Mouse (Mus musculus): ENCODE data around the gene Pkd1.
A peak's percentile ranks its signal among the peaks of the same experiment; 100 is the strongest.

Gene Pkd1

GRCm38 (mm10) chr17:24533099-24533992 is 16.3 kb upstream of the Pkd1 start:
- DNase-seq (ENCODE audit: inconsistent ontology term), result peak; percentile 87

GRCm38 (mm10) chr17:24534160-24534718 is 15.4 kb upstream of the Pkd1 start, which contains the start of gene Rab26:
Rab26 (minus strand) TSS chr17:24534210.
- no peak for DNase-seq (ENCODE audit: inconsistent ontology term)

DNA sequence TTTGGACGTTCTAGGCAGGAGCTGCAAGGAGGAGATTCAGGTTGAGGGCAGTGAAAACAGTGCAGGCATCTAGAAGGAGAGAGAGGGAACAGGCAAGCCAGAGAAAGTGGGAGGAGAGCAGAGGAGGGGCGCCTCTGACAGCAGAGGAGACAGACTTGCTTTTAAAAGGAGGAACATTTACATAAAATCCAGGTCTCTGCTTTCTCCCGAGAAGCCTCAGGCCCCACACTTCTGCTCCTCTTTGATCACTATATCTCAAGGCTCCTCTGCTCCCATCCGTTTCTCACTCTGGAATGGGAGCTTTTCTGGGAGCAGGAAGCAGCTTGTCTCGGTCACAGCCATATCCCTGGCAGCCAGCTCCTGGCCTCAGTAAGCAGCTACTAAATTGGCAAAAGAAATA is 14.3 kb upstream of the Pkd1 start:
- no peak for DNase-seq (ENCODE audit: inconsistent ontology term)

GRCm38 (mm10) chr17:24537536-24537935 is 12.1 kb upstream of the Pkd1 start:
- no peak for DNase-seq (ENCODE audit: inconsistent ontology term)

DNA sequence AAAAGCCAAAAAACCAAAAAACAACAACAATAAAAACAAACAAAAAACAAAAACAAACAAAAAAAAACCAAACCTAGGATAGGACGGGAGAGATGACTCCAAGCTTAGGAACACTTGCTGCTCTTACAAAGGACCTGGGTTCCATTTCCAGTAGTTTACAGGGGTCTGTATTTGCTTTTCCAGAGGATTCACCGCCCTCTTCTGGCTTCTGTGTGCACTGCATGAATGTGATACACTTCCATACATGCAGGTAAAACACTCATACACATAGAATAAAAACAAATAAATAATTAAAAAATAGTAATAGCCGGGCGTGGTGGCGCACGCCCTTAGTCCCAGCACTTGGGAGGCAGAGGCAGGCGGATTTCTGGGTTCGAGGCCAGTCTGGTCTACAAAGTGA is 10.7 kb upstream of the Pkd1 start:
- DNase-seq (ENCODE audit: inconsistent ontology term), result no peak

DNA sequence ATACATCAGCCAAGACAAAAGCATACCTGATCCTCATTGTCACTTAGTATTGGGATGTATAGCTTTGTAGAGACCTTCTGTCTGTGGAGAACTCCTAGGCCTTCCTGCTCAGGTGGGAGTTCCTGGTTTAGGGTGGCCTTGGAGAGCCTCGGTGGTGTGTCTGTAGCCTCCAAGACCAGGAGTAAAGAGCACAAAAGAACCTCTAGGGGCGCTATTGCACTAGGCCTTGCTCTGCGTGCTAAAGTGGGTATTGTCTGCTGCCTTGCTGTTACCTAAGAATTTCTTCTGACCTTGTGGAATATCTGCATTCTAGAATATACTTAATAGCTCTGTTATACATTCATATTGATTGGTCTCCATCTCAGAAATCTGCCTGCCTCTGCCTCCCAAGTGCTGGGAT is 9.3 kb upstream of the Pkd1 start:
- DNase-seq (ENCODE audit: inconsistent ontology term), result no peak

DNA sequence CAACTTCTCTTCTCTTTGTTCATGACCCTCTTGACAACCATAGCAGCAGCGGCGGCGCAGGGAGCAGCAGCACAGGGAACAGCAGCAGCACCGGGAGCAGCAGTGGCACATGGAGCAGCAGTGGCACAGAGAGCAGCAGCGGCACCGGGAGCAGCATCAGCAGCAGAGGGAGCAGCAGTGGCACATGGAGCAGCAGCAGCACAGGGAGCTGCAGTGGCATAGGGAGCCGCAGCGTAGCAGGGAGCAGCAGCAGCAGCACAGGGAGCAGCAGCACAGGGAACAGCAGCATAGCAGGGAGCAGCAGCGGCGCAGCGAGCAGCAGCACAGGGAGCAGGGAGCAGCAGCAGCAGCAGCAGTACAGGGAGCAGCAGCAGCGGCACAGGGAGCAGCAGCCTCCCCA is 5.0 kb upstream of the Pkd1 start:
- DNase-seq (ENCODE audit: inconsistent ontology term), result no peak

DNA sequence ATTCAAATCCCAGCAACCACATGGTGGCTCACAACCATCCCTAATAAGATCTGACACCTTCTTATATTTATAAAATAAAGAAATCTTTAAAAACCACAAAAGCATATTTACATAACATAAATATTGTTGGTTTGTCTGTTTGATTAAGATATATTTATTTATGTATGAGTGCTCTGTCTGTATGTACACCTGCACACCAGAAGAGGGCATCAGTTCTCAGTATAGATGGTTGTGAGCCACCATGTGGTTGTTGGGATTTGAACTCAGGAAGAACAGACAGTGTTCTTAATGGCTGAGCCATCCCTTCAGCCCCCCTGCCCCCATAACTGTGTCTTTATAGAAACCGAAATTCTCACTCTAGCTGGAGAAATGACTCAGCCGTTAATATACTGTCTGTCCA is 4.4 kb upstream of the Pkd1 start:
- DNase-seq (ENCODE audit: inconsistent ontology term), result no peak

DNA sequence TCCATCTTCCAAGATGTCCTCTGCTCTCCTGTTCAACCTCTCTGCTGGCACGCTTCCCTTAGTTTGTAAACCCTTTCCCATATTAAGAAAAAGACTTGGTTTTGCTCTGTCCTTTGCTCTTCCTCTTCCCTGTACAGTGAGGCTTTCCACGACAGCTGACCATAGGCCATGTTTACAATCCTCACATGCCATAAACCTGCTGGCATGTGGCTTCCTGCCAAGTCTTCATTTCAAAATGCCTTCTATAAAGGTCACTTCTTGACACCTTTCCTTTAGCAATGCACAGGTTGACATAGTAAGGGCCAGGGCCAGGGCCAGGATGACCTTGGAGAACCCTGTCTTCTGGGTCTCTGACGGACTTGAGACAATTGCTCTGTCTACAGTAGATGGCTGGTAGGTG is 3.4 kb upstream of the Pkd1 start:
- DNase-seq (ENCODE audit: inconsistent ontology term), result no peak

DNA sequence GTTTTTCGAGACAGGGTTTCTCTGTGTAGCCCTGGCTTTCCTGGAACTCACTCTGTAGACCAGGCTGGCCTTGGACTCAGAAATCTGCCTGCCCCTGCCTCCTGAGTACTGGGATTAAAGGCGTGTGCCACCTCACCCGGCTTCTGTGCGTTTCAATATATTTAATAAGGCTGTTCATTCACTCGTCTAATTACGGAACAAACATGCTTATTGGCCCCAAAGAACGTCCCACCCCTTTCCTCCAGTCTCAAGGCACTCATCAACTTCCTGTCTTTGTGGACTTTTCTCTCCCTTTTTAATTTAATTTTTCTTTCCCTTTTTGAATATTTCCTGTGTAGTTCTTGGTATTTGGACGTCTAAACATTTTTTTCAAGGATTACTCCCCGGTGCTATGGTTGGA is 1.2 kb upstream of the Pkd1 start:
- DNase-seq (ENCODE audit: inconsistent ontology term), result no peak

- DNase-seq (ENCODE audit: inconsistent ontology term), result peak; percentile 33
Observed at GRCm38 (mm10) chr17:24548921-24549617, 565 bp upstream of the Pkd1 start.

DNA sequence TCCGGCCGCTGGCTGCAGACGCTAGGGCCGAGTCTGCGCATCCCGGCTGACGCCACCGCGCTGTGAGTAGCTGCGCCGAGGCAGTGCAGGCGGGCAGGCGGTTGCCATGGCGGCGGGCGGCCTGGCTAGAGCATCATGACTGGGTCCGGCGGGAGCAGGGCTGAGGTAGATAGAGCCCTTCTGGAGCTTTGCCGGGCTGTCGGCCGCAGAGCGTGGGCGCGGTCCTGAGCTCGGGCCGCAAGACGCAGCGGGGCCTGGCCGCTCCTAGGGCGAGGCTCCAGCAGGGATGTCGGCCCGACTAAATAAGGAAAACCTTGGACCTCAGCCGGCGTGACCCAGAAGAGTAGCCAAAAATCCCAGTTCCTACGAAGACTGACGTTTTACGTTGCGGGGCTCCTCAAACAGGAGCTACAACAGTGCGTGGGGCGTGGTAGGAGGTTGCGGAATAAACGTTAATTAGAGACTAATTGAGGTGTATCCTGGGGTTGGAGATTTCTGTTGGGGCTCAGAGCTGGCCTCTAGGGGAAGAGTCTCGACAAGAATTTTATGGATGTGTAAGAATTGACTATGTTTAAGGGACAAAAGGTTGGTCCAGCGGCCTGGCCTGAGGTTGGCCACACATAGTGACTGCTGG is 899 bp downstream of the Pkd1 start:
- peak; percentile 88 for DNase-seq (ENCODE audit: inconsistent ontology term)

DNA sequence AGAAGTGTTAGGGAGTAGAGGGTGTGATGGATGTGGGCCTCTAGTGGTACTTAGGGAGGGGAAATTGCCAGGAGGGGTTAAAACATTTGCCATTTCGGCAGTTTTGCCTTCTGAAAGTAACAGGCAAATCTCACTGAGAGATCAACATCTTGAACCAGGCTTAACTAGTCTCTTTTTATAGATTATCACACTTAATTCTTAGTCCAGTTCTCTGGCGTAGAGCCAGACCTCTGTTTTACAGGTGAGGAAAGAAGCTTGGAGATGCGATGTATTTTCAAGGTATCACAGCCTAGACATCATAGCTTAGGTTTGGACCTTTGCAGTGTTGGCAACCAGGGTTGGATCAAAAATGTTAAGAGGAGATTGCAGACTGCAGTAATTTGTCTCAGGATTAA is 1.4 kb downstream of the Pkd1 start:
- DNase-seq (ENCODE audit: inconsistent ontology term), result no peak

DNA sequence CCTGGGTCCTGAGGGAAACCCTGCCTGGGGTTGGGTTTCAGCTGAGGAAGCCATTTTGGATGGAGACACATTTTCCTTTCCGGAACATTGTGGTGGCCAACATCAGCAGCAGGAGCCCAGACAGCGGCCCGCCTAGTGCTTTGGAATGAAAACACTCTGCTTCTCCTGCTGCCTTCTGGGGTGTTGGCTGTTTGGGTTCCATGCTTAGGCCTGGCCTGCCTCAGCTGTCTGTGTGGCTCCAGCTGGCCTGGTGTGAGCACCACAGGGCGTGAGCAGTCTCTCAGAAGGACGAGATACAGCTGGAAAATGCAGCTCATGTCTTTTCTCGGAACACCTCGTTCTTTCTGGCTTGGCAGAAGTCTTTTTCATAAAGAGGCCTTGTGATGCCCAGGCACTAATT is 7.5 kb downstream of the Pkd1 start:
- DNase-seq (ENCODE audit: inconsistent ontology term), result no peak

GRCm38 (mm10) chr17:24558600-24559099 is 9.0 kb downstream of the Pkd1 start:
- peak; percentile 19 for DNase-seq (ENCODE audit: inconsistent ontology term)

DNA sequence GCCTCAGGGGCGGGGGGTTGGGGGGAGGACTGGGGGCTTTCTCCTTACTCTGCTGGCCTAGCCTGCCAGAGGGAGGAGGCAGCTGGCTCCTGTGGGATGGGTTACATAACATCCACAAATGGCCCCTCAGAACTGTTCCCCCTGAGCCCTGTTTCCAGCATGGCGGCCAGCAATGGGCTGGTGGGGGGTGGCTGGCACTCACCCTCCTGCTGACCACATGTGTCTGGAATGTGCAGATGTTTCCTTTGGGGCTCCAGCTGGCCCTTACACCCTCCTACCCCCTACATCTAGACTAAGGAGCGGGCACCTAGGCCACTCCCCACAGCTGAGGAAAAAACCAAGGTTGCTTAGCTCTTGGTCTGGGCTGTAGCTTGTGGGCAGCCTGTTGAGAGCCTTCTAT is 9.5 kb downstream of the Pkd1 start:
- DNase-seq (ENCODE audit: inconsistent ontology term), result no peak

DNA sequence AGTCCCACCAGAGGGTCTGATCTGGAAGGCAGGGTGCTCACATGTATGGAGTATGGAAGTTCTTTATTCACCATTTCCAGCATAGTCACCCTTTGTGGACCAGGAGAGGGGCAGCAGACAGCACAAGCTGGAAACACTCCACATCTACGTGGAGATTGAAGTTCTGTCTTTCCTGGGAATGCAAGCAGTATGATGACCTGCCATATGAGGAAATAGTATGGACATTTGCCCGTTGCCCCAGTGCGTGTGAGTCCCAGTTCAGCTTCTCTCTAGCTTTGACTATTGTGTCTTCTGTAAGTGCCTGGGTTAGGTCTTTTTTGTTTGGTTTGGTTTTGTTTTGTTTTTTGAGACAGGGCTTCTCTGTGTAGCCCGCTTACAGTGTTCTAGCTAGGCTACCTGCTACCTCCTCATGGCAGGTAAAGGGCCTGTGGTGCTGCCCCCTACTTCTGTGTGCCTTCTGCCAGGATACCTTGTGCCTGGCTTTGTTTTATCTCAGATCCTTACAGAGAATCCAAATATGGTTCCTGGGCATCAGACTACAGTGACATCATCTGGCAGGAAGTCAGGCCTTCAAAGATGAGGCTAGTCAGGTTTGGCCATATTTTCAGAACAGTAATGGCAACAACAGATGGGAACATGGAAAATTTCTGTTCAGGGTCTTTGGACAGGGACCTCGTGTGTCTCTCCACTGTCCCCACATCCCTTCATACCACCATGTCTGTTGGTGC is 10.8 kb downstream of the Pkd1 start:
- DNase-seq (ENCODE audit: inconsistent ontology term), result no peak

GRCm38 (mm10) chr17:24561592-24561991 is 12.0 kb downstream of the Pkd1 start:
- DNase-seq (ENCODE audit: inconsistent ontology term), result no peak

DNA sequence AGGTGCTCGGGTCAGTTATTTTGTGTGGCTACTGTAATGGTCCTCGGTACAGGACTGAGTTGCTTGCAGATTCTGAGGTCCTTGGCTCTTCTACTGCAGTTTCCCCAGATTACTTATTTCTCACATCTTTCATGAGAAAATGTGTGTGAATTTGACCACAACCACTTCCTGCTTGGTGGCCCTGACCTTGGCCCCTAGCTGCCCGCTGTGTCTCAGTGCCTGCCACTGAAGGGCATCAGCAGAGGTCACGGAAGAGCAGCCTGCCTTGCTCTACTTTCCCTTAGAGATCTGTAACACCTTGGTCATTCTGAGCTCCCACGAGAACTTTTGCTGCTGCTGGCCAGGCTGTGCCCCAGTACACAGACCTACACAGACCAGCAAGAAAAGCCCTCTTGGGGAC is 14.0 kb downstream of the Pkd1 start:
- DNase-seq (ENCODE audit: inconsistent ontology term), result no peak

DNA sequence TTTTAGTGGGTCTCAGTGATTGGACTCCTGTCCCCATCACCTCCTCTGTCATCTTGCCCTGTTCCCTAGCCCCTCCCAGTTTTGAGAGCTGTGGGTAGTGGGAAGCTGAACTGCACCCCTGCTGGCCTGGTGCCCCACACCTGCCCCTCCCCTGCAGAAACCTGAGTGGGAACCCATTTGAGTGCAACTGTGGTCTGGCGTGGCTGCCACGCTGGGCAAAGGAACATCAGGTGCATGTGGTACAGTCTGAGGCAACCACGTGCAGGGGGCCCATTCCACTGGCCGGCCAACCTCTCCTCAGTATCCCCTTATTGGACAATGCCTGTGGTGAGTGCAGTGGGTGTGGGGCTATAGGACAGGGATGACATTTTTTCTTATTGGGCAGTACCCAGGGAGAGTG is 14.8 kb downstream of the Pkd1 start:
- no peak for DNase-seq (ENCODE audit: inconsistent ontology term)

- no peak for DNase-seq (ENCODE audit: inconsistent ontology term)
Observed at GRCm38 (mm10) chr17:24565092-24565491, 15.5 kb downstream of the Pkd1 start.

All from Muller cell, postnatal 12 days (primary cell).